Mouse (Mus musculus) brain, embryonic 14.5 days (tissue): ENCODE measurements around the gene 5730507C01Rik. TPM values are rescaled to one million over a fixed set of nuclear protein-coding genes. Genes with fewer than 3 reads are reported as not detected.
"Not testable (repeated sequence)": the region's sequence is repeated elsewhere in the genome, so short reads cannot be mapped to it uniquely, and the experiment has no call there.

Experiments
- DNase-seq: peaks from one replicate; pipeline ENCODE4 v3.0.0-alpha.2; 2011; ENCODE audit warnings: low read depth
- CTCF ChIP-seq: fragments of 200-500 bp; IDR thresholded peaks from 2 replicates; pipeline ENCODE4 v1.5.1; 2012; ENCODE audit warnings: inconsistent platforms, mild to moderate bottlenecking, moderate library complexity, borderline replicate concordance; ENCODE audit not compliant: insufficient read depth, insufficient read length; ENCODE audit errors: extremely low read depth
- POLR2A ChIP-seq: fragments of 200-500 bp; IDR thresholded peaks from 2 replicates; pipeline ENCODE4 v1.6.1; 2012; ENCODE audit warnings: mild to moderate bottlenecking, inconsistent platforms, borderline replicate concordance; ENCODE audit not compliant: poor library complexity, insufficient read depth, insufficient read length, severe bottlenecking; ENCODE audit errors: extremely low read depth
- polyA plus RNA-seq: library from polyadenylated mRNA; depleted of rRNA; stranded (reverse); fragments of >200 nt; gene quantifications from 2 replicates; pipeline ENCODE4 v1.2.3, GENCODE M21; 2012; rRNA removed

The 5730507C01Rik gene
- polyA plus RNA-seq: 0.24 and 0.71 TPM in 2 replicates

DNA sequence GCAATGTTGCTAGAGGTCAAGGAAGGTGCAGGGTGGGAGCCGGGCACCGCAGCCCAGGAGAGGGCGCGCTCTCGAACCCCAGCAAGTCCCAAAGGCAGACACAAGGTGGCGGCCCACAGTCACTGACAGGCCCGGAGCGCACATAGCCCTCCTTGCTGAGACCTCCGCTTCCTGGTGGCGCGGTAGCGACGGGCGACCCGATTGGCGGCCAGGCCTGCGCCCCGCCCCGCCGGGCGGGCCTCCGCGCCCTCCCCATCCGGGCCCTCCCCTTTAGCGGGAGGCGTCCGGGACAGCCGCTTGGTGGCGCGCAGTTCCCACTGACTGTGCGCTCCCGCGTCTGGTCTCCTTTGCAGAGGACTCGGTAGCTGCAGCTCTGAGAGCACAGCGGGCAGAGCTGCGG is at the start of gene 5730507C01Rik:
Gene 5730507C01Rik (plus strand): TSS at position 340 of the 400 bp plus-strand sequence.
- TF ChIP-seq POLR2A (no peak), CTCF (no peak)

DNA sequence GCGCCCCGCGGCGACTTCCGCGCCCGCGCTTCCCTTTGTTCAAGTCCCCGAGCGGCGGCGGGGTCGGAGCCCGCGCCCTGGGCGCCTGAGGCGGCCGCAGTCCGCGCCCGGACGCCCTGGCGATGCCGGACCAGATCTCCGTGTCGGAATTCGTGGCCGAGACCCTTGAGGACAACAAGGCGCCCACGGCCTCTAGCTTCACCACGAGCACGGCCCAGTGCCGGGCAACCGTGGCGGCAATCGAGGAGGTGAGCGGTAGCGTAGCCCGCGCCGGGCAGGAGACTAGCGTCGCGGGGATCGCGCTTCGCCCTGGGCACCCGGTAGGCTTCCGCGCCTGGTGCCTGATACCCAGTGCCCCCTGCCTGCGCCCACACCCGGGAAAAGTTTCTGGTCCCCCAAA is 306 bp downstream of the 5730507C01Rik start:
- peak; percentile 0 for DNase-seq

More for the DNA sequence above, at the start of gene 5730507C01Rik:
- peak; percentile 59 for DNase-seq

DNA sequence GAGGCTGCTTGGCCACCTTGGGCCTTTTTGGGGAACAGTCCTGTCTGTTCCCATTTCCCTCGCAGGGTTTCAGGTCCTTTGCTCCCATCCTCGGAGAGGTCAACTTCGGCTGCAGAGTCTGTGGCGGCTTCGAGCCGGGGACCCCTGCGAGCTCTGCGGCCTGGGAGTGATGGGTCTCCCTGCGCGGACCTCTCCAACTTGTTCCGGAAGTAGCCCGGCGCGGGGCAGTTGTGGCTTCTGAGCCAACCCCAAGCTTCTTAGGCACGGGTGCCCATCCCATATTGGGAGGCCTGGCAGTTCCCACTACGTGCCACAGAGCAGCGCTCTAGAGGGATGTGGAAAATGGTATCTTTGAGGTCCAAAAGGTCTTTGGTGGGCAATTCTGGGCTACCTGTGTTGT is 767 bp downstream of the 5730507C01Rik start:
- not testable (repeated sequence) for DNase-seq
